Mouse (Mus musculus) adrenal gland, postnatal 10 days (tissue): ENCODE measurements around the gene Ifih1. TPM values are rescaled to one million over a fixed set of nuclear protein-coding genes. Genes with fewer than 3 reads are reported as not detected.
A peak's percentile ranks its signal among the peaks of the same experiment; 100 is the strongest.

Experiments
- DNase-seq: peaks from one replicate; pipeline ENCODE4 v3.0.0; 2021; ENCODE audit warnings: mixed read lengths
- long read RNA-seq, 2 experiments: library from polyadenylated mRNA; stranded (forward); transcript quantifications; one replicate each; pipeline ENCODE4 v2.0.0; 2021
- total RNA-seq, 2 experiments: library from RNA; stranded (reverse); gene quantifications; 2 replicates each; pipeline ENCODE4 v1.2.3; 2021

Ifih1 gene
- 1 to 10 TPM; 5.8 to 8.1 TPM for total RNA-seq
- long read RNA-seq, experiment 1, full-length matches to known transcripts, result 1 of 1 reads
- long read RNA-seq, experiment 1, partial matches to known transcripts, result 0 of 1 reads
- long read RNA-seq, experiment 1, other reads (novel, unspliced or antisense), result 0 of 1 reads
- long read RNA-seq, experiment 2, full-length matches to known transcripts, result 5 of 5 reads
- long read RNA-seq, experiment 2, partial matches to known transcripts, result 0 of 5 reads
- long read RNA-seq, experiment 2, other reads (novel, unspliced or antisense), result 0 of 5 reads

DNA sequence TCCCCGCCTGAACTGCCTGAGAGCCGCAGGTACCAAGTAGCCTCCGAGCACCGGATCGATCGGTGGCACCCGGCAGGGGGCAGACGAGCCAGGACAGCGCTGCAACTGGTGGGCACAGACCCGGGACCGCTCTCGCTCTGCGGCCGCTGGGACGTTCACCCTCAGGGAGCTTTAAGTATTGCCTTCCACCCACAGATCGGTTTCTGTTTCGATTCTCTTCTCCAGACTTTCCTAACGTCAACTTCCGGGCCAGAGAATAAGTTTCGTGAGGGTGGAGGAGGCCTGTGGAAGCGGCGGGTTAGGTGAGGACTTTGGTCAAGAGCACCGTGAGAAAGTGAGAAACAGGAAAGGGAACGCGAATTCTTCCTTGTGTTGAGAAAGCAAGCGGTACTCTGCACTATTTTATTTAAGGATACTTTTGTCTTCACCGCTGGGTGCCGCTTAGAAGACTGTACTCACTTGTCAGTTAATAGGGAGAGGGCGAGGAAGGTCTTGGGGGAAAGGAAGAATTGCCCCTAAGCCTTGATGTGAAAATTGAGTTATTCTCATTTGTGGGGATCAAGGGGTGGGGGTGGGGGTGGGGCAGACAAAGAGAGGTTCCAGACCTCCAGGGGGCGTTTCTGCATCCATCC is at the start of gene Ifih1:
Gene Ifih1 (minus strand): TSS at position 242 of the 632 bp plus-strand sequence.
- peak; percentile 80 for DNase-seq

DNA sequence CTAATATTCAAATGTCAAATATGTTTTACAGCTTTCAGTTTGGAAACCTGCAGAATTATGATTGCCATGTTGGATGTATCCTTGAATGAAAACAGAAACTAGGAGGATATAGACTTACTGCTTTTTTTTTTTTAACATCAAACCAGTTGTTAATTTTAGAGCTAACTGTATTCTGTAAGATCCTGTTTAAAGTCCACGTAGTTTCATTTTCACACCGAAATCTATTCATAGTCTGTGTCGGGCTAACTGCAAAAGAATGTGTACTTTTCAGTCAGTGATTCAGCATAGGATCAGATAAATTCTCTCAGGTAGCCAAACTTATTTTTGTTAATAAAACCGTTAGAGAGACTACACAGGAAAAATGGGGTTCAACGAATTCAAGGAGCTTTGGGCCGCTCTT is 39.9 kb upstream of the Ifih1 start:
- no peak for DNase-seq

GRCm38 (mm10) chr2:62684989-62685595 is 39.0 kb upstream of the Ifih1 start:
- no peak for DNase-seq

GRCm38 (mm10) chr2:62681667-62682066 is 35.6 kb upstream of the Ifih1 start:
- peak; percentile 23 for DNase-seq

- DNase-seq, result no peak
Measured at GRCm38 (mm10) chr2:62672788-62673187, 26.7 kb upstream of the Ifih1 start.

GRCm38 (mm10) chr2:62670767-62671166 is 24.7 kb upstream of the Ifih1 start:
- DNase-seq, result no peak

DNA sequence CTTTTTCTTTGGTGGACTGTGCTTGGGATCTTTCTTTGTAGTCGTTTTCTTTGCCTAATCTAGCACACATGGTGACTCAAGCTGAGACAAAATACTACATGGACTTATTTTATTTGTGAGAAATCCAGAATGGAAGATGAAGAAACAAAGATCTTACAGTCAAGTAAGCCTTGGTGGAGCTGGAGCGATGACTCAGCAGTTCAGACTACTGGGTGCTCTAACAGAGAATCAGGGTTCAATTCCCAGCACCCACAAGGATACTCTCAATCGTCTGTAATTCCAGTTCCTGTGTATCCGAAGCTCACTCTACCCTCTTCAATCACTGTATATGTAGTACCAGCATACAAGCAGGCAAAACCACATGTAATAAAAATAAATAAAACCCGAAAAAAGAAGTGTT is 24.2 kb upstream of the Ifih1 start:
- no peak for DNase-seq

DNA sequence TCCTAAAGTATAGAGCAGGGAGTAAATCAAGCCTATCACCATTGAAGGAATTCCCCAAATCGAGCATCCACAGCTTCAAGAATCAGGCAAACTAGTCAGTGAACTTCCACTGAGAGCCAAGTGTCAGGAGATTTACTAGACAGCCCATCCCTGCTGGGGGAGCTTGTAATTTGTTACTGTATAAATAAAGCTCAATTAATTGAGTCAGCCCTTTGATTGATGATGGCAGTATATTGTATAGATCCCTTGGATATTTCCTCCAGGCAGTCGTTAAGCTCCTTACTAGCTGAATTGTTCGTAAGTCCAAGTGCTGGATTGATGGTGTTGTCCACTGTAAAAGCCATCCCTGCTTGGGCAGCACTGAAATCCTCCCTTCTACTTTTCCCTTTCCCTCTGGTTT is 23.8 kb upstream of the Ifih1 start:
- DNase-seq, result no peak

GRCm38 (mm10) chr2:62665536-62665935 is 19.5 kb upstream of the Ifih1 start:
- no peak for DNase-seq

DNA sequence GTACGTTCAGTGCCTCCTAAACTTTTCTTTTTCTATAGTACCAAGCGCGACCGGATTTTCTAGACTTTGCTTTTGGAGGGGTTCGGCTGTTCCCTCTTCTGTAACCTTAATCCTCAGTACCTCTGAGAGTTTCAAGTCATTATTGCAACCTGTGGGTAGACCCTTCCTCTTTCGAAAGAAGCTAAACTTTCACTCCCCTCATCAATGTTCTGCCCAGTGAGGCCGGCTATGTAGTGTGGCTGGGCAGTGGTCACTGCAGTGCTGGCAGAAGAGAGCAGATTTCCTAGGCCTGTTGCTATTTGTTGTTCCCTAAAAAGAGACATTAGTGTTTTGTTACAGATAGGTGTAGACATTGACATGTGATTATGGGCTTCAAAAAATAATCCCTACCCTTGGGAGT is 18.8 kb upstream of the Ifih1 start:
- DNase-seq, result no peak

DNA sequence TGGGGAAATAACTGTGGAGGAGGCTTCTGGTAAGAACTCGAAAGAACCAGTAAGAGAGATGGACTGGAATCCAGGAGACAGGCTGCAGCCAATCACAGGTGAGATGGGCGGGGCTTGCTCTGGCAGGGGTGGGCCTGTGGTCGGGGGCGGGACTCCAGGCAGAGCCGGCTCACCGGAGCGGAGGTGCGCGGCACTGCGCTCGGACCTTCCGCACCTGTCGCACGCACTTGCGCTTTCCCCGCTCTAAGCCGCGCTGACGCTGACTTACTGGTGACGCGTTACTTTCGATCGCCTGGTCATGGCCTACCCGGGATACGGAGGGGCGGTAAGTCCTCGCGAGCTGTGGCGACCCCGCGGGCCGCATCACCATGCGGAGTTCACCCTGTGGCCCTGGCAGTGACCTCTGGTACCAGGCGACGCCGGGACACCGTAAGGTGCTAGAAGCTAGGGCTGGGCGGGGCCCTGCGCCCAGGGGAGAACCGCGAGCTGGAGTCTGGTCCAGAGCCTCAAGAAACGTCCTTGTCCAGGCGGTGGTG is 18.1 kb upstream of the Ifih1 start, which contains the start of gene Gca:
Gene Gca (plus strand): TSS at position 151 of the 536 bp plus-strand sequence.
- peak; percentile 87 for DNase-seq

GRCm38 (mm10) chr2:62662560-62662959 is 16.5 kb upstream of the Ifih1 start:
- DNase-seq, result no peak

DNA sequence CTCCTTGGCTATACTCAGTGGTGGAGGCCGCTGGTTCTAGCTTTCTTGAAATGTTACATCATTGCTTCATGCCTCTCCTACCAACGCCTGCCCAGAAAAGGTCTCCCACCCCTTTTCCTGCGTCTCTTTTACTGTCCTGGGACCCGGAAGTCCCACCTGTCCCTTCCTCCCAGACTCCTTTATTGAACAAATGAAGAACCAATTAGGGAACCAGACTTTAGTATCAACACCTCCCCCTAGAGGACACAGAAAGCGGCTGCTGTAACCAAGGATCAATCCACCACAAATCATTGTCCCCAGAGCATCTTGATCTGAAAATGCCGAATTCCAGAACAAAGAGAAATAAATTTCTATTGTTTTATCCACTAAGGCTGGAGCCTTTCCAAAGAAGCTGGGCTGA is 14.5 kb upstream of the Ifih1 start:
- no peak for DNase-seq

- DNase-seq, result no peak
Measured at GRCm38 (mm10) chr2:62656072-62656471, 10.0 kb upstream of the Ifih1 start.

DNA sequence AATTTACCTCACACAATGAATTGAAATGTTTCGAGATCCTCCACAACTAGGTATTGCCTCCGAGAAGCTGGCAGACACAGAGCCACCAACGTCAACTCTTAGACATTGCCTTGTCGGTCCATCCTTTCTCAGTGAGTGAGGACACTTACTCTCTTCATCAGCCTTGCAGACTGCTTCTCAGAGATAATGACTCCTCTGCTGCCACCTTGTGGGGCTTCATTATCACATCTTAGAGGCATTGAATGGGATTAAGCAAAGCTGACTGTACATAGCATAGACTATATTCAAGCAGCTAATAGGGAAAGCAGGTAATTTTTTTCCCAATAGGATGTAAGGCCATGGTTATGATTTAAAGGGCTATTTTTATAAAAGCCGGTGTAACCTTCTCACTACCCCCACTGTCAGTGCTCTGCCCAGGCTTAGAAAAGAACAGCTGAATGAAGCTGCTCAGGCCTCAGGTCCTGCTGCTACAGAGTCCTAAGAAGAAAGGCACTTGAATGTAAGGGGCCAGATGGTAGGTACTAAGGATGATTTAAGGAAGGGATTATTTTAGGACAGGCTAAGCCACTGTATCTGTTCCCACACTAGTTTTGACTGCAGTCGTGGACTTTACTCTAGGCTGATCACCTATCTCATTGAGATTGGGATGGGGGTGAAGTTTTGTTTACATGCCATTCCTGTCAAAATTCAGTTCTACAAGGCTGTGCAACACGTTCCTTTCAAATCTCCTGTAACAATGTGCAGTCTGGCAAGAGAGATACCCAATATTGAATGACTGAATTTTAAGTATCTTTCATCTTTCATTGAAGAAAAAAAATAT is 8.7 kb upstream of the Ifih1 start:
- peak; percentile 66 for DNase-seq

DNA sequence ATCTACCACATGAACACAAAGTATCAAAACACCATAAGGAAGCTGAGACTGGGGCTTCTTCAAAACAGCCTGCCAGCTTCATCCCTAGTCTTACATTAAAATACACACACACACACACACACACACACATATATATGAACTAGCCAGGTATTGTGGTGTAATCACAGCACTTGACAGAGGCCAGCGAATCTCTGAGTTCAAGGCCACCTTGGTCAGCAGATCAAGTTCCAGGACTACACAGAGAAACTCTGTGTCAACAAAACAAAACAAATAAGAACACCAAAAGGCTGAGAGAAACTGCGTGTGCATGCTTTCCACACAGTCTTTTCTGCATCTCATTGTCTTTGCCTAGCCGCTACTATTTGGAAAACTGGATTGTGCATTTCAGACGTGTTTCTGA is 6.4 kb upstream of the Ifih1 start:
- DNase-seq, result no peak

- no peak for DNase-seq
Measured at GRCm38 (mm10) chr2:62651890-62652289, 5.8 kb upstream of the Ifih1 start.

- DNase-seq, result no peak
Measured at GRCm38 (mm10) chr2:62646671-62647289, 725 bp upstream of the Ifih1 start.

DNA sequence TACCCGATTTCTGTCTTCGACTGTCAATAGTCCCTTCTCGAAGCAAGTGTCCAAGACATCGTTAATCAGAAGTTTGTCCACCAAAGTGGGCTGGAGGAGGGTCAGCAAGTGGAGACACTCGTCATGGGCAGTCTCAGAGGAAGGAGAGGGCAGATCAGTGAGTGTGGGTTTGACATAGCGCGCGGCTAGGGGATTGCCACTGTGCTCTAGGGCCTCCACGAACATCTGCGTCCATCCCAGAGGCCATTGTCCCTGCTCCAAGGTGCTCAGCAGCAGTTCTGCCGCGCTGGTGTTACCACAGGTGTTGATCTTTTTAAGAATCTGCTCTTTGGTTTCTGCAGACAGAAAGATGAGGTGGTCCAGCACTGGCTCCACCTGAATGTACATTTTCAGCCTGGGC is 580 bp downstream of the Ifih1 start:
- peak; percentile 31 for DNase-seq

DNA sequence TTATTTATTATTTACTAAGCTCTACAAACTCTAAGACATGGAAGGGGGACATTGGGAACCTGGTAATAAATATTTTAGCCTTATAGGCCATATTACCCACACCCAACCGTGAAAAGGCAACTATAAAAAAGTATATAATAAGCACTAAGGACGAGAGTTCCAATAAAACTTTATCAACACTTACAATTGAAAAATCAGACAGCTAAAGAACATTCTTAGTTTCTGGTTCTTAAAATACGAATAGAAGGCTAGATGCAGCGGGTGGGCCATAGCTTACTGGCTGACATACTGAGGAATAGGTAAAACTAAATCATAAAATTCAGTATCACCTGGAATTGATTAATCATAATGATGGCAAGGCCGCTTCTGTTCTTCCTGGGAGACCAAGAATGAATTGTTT is 1.2 kb downstream of the Ifih1 start:
- DNase-seq, result no peak

GRCm38 (mm10) chr2:62643405-62644305 is 2.4 kb downstream of the Ifih1 start:
- peak; percentile 69 for DNase-seq
